Mouse (Mus musculus) c-Kit-negative CD71-positive TER-119-positive erythroid progenitor cells, embryonic 14.5 days (primary cell): ENCODE measurements around the gene Dctpp1.
A peak's percentile ranks its signal among the peaks of the same experiment; 100 is the strongest.

ENCODE experiments used
- DNase-seq: peaks from one replicate; pipeline ENCODE4 v3.0.0-alpha.2; 2013; ENCODE audit warnings: low read depth, low spot score

Dctpp1 gene

DNA sequence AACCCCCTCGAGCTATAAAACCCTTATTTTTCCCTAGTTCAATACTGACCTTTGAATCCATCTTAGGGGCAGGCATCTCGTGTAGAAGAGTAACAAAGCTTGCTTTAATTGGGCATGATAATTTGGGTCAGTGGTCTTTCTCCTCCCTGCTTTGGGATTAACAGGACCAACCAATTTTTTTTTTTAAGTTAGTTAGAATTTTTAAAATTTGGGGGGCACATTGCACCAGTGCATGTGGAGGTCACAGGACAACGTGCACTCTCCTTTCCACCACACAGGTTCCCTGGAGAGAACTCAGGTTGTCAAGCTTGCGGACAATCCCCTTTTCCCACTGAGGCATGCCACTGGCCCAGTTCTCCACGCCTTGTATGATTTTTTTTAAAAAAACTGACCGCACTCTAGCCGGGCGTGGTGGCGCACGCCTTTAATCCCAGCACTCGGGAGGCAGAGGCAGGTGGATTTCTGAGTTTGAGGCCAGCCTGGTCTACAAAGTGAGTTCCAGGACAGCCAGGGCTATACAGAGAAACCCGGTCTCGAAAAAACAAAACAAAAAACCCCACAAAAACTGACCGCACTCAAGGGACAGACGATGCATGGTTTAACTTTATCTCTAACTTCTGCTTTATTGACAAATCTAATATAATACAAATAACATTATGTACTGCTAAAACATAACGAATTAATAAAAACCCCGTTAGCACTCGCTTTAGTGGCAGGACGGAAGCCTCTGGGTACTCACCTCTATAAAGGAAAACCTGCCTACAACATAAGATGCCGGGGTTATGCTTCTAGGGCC, 28.5 kb downstream of the Dctpp1 start:
- no peak for DNase-seq

DNA sequence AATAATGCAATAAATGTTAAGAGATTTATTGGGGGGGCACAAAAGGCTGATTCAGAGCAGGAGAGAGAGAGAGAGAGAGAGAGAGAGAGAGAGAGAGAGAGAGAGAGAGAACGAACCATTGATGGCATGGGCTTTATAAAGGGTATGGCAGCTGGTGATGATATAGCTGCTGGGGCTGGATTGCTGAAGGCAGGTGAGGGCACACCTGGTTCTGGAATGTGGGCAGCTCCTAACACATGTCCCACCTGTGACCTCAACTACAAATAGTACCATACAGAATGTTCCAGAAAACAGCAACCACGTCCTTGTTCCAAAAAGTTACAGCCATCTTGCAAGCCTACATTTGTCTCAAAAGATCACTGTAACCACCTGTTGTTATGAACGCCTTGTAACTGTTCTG, 29.1 kb downstream of the Dctpp1 start:
- DNase-seq: no peak

DNA sequence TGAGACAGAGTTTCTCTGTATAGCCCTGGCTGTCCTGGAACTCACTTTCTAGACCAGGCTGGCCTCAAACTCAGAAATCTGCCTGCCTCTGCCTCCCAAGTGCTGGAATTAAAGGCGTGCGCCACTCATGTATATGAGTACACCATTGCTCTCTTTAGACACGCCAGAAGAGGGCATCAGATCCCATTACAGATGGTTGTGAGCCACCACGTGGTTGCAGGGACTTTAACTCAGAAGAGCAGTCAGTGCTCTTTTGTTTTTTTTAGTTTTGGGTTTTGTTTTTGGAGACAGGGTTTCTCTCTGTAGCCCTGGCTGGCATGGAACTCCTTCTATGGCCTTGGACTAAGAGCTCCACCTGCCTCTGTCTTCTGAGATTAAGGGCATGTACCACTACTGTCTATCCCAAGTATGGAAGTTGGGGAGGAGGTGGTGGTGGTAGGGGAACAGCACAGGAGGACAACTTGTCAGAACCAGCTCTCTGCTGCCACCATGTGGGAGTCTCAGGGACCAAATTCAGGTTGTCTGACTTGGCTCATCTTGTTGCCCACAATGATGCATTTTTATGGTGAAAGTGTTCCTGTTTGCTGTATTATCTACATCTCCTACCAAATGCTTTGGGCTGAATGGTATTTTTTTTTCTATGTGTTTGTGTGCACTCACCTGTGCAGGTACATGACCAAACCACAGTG, 31.8 kb downstream of the Dctpp1 start:
- DNase-seq: peak; percentile 80

DNA sequence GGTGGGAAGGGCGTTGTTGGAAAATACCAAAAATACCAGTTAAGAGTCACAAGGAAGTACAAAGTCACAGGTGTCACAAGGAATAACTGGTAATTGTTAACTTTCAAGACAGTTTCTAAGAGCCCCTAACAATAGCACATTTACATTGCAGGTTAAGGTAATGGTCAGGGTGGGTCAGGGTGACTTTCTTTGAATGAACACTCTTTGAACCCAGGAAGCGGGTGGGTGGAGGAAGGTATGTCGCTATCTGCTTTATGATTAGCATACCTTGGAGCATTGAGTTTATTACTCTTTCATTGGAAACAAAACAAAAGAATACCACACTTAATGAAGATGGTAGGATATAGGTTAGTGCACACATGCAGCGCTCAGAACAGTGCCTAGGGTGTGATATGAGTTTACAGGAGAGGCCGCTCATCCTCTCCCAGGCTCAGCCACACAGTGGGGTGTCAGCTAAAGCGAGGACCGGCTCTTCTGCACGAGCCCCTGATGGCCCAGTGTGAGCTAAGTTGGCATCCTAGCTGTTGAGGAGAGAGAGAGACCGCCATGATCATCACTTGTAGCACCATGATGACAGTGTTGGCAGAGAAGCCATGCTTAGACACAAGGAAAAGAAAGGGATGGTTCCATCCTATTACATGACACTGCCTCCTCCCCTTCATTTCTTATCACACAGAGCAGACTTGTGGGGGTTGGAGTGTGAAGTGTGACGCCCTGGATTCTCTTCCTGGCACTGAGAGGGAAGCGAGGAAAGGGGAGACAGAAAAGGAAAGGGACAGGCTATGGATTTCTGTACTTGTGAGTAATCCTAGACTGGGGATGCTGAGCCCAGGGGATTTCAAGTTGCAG, 35.1 kb downstream of the Dctpp1 start:
- peak; percentile 83 for DNase-seq

DNA sequence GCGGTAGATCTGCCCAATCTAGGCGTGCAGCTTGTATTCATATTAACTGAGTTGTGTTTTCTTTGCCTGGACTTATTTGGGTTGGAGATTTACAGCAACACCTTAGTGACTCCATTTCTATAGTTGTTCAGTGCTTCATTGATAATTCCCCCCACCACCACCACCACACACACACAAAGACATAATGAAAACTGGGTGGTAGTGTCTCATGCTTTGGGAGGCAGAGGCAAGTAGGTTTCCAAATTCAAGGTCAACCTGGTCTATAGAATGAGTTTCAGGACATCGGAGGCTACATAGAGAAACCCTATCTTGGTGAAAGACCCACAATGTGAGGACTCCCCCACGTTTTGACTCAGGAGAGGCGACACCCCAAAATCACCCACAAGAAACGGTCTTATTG, 35.9 kb downstream of the Dctpp1 start:
- DNase-seq: no peak

DNA sequence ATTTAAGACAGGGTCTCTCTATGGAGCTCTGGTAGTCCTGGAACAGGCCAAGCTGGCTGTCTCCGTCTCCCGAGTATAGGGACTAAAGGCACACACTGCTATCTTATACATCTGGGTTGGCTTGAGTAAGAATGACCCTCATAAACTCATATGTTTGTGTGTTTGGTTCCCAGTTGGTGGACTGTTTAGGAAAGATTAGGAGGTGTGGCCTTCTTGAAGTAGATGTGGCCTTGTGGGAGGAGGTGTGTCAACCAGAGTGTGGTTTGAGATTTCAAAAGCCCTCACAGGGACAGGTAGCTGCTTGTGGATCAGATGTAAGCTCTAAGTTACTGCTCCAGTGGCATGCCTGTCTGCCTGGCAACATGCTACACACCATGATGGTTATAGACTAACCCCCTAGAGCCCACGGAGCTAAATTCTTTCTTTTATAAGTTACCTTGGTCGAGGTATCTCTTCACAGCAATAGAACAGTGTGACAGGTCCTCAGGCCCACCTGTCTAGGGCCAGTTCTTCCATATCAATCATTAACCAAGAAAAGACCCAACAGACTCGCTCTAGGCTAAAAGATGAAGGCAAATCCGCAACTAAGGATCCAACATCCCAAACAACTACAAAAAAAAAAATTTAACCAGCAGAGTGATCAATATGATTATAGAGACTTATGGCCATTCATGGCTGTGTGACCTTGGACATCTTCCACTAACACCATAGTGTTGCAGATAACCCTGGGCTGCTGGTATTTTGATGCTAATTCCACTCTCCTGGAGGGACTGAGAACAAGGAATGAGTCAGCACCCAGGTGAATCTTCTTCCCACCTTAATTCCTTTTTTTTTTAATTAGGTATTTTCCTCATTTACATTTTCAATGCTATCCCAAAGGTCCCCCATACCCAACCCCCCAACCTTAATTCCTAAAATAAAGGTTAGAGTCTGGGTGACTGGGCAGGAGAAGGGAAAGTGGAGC, 36.7 kb downstream of the Dctpp1 start:
- DNase-seq: no peak

DNA sequence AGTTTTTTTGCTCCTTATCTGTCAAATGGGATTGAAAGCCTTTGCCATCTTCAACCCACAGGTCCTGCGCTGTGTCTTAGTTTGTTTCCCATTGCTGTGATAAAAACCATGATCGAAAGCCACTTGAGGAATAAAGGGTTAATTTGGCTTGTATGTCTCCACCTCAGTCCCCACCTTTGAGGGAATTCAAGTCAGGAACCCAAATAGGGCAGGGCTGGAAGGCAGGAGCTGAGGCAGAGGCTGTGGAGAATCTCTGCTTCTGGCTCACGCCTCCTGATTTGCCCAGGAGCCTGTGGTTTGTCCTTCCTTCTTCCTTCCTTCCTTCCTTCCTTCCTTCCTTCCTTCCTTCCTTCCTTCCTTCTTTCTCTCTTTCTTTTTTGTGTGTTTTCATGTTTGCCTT, 37.4 kb downstream of the Dctpp1 start:
- DNase-seq: no peak

DNA sequence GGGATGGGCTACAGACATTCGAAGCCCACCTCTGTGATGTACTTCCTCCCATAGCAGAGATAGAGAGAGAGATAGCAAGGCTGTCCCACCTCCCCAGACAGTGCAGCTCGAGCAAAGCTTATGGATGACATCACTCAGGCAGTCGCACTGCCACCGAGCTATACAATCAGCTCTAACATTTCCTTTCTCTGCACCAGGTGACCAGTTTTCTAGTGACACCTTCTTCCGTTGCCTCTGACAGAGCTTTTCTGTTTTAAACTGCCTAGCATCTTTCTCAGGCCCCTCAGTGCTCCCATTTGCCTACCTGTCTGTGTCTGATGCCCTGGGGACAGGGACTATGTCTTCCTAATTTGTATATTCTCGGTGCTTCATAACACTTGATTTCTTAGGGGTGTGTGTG, 40.1 kb downstream of the Dctpp1 start:
- no peak for DNase-seq

DNA sequence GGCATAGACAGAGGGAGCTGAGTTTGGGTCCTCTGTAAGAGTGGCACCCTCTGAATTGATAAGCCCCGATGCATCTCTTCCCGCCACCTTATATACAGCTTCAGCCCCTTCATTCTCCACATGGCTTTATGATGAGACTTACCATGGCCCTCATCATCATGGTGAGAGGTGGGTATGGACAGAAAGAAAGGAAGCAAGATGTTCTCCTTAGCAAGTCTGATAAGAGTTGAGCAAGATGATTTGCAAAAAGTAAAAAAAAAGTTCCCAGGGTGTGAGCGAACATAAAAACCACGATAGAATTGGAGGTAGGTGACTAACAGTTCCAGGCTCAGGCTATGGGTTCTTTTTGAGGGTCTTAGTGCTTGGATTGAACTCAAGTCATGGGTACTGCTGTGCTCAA, 41.8 kb downstream of the Dctpp1 start:
- DNase-seq: no peak

DNA sequence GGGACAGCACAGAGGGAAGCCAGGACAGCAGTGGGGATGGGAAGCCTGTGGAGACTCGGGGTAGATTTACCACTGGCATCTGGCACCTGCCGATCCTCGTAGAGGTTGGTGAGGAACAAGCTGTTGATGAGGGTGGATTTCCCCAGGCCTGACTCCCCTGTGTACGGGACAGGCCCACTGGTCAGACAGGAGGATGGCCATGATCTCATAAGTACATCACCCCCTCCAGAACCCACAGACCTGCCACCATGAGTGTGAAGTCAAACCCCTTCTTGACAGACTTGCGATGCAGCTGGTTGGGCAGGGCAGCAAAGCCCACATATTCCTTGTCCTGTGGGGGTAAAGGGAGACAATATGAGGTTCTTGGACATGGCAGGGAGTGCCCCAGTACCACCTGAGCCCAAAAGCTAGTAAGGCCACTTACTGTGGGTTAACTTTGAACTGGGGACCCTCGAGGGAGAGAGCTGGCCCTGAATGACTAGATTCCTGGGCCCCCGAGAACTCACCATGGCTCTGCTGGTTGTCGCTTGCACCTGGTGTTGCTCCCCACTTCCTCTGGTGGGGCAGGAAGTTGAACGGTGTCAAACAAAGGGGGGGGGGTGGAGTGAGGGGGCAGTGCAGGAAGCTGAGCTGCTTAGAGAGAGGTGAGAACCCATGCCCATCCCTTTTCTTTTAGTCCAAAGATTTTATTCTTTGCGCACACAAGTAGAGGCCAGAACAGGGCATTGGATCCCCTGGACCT, 42.4 kb downstream of the Dctpp1 start:
- no peak for DNase-seq

DNA sequence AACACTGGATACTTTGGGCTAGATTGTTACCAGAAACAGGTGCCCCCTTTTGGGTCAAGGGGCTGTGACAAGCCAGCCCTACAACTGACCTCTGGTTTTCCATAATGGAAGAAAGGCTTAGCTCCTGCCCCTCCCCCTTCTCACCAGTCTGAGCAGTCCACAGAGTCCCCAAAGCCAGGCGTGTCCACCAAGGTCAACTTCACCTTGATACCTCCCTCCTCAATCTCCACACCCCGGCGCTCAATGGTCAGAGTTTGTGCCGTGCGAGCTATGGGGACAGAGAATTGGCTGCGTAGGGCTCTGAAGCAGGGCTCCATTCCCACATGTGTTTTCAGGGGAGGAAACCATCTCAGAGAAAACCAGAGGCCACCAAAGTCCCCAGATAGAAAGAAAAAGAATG, 43.0 kb downstream of the Dctpp1 start:
- no peak for DNase-seq

DNA sequence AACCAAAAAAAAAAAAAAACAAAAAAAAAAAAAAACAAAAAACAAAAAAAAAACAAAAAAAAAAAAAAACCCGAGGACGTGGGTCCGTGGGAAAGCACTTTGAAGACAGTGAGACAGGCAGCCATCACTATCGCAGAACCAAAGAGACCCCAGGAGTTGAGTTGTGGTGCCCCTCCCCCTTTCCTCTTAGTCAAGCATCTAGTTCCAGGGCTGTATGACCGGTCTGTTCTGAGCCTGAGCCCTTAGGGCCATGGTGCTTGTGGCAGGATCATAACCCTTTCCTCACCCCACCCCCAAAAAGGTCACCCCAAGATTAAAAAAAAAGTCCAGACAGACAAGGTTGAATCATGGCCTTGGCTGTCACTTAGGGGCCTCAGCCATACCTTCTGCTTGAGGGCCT, 44.2 kb downstream of the Dctpp1 start:
- no peak for DNase-seq

DNA sequence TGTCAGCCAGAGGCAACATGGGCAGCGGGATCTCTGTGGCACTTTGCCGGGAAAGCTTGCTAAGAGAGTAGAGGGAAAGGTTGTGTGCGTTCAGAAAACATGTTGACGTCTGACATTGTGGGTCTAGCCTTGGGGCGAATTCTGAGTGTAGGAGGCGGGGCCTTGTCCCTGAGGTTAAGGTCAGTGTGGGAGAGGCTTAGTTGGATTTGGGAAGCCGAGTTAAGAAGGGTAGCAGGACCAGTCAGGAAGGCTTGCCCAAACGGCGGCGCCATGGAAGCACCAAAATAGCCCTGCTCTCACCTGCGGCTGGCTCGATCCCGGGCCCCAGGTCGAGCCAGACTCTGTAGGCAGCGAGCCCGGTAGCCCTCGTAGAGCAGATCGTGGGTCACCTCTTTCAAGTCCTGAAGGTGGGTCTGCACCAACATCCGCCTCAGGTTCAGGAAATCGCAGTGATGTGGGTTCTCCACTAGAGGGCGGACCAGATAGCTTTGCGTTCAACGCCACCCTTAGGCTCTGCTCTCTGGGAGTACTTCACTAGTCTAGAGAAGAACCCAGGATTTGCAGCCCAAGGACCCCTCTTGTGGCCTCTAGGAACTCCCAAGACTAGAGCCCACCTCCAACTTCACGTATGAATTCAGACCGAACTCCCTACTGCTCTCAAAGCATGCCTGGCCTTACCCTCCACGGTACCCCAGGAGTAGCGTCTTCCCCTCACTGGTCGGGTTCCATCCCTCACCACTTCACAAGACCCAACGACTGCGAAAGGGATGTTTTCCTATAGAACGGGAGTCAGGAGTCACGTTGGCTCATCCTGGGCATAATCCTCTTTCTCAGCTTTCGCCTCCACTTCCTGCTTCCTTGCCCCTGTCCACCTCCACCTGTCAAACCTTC, 45.3 kb downstream of the Dctpp1 start:
- DNase-seq: no peak

DNA sequence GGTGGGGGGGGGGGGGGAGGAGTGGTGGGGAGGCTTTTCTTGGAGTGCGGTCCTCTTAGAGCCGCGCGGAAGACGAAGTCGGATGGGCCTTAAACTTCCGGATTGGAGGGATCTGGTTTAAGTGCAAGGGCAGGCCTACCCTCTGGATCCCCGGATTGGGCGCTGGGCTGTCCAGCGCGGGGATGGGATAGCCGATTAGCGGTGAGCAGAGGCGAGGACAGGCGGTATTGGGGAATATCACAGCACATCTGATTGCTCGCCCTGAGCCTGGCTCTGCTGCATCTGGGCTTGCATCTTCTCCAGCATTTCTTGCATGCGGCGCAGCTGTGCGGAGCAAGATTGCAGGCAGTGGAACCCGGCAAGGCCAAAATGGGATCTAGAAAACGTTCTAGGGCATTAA, 46.0 kb downstream of the Dctpp1 start:
- DNase-seq: no peak

DNA sequence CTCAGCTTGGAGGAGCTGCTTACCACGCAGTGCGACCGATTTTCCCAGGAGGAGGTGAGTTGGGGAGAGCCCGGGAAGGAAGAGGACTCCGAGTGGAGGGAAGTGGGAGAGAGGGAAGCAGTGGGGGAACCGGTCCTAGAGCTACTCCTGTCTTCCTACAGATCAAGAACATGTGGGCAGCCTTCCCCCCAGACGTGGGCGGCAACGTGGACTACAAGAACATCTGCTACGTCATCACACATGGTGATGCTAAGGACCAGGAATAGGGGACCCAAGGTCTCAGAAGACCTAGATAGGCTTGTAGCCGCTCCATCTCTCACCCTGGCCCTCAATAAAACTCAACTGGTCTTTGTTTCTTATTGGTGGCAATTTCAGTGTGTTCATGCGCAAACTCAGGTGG, 46.6 kb downstream of the Dctpp1 start:
- no peak for DNase-seq

DNA sequence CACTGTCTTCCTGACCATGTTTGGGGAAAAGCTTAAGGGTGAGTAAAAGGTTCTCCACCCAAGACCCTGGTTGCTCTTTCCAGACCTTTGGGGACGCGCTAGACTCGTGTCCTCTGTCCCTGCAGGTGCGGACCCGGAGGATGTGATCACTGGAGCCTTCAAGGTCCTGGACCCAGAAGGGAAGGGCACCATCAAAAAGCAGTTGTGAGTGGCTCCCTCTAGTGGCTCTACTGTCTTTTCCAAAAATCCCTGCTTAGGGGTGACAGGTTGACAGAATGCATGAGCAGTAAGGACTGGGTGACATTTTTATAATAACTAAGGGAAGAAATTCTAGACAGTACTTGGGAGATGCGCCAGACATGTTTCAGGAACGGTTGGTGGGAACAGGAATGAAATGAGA, 47.0 kb downstream of the Dctpp1 start:
- DNase-seq: no peak

DNA sequence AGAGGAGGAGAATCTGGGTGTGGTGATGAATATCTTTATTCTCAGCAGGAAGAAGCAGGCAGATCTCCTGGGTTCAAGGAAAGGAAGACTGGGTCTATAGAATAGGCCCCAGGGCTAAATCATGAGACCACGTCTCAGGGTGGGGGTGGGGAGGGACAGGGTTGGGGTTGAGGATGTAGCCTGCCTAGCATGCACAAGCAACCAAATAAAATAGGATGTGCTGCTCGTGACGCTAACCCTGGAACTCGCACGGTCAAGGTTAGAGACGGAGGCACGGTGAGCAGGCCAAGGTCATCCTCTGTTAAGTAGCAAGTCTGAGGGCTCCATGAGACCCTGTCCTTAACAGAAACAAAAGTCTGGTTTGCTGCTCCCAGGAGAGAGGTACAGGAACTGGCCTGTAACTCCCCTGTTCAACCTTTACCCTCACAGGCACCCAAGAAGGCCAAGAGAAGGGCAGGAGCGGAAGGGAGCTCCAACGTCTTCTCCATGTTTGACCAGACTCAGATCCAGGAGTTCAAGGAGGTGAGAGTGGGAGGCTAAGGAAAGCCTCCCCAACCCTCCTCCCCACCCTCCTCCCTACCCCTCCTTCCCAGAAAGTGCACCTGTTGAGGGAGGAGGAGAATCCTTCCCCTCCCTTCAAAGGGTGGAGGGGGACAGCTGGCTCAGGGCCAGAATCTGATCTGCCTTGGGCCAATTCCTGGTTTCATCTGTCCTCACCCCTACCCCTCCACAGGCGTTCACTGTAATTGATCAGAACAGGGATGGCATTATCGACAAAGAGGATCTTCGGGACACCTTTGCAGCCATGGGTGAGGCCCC, 47.9 kb downstream of the Dctpp1 start:
- DNase-seq: no peak

DNA sequence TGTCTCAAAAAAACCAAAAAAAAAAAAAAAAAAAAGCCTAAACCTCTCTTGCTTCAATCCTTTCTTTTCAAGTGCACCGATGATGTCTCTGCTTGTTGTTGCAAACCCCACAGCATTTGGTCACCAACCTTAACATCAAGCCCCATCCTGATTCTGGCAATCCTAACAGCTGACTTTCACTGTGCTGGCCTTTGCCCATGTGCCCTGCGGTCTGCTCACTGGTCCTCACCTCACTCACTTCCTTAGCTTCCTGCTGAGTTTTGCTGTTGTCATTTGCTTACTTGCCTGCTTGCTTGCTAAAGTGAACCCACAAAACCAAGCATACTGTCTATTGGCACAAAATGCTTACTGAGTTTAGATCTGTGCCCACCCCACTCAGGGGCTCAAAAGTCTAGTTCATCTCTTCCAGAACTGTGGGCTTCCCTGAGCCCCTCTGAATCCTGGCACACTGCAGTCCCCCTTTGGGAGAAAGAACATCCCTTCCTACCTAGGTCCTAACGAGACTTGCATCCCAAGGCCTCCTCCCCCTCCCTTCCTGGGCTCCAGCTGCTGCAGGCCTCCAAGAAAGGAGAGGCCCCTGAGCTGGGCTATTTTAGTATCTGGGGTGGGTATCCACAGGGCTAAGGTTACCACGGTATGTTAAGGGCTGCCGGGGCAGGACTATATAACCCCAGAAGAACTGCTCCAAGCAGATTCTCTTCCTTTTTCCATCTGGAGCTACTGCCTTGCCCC, 49.3 kb downstream of the Dctpp1 start:
- no peak for DNase-seq
